Mouse (Mus musculus) brain, embryonic 14.5 days (tissue): ENCODE data around the gene Esp1.

Source experiments
- CTCF ChIP-seq: fragments of 200-500 bp; IDR thresholded peaks from 2 replicates; pipeline ENCODE4 v1.5.1; 2012; ENCODE audit warnings: inconsistent platforms, mild to moderate bottlenecking, moderate library complexity, borderline replicate concordance; ENCODE audit not compliant: insufficient read depth, insufficient read length; ENCODE audit errors: extremely low read depth
- POLR2A ChIP-seq: fragments of 200-500 bp; IDR thresholded peaks from 2 replicates; pipeline ENCODE4 v1.6.1; 2012; ENCODE audit warnings: mild to moderate bottlenecking, inconsistent platforms, borderline replicate concordance; ENCODE audit not compliant: poor library complexity, insufficient read depth, insufficient read length, severe bottlenecking; ENCODE audit errors: extremely low read depth

GRCm38 (mm10) chr17:40731724-40732123 is 4.8 kb downstream of the Esp1 start:
- TF ChIP-seq CTCF (no peak), POLR2A (no peak)
